In the genomic region with DNA sequence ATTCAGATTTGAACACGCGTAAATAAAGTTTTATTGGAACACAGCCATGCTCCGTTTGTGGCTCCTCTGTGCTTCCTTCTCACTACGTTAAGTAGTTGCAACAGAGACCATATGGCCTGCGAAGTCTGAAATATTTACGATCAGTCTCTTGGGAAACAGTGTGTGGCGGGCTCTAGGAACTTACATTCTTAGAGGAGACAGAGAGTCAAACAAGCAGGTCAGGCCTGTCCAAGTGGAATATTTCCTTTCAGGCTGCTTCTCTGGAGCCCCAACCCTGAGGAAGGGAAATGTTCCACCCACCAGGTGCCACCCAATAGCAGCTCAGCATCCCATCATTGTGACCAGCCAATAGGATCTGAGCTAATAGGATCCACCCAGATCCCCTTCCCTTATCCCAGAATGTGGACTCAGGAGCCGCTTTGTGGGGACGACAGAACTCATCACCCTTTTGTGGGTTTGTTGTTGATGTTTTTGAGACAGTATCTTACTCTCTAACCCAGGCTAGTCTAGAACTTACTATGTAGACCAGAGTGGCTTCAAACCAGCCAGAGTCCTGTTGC, we compare ENCODE assay signal across 13 mouse cellular contexts. TPM values are rescaled to one million over a fixed set of nuclear protein-coding genes. Genes with fewer than 3 reads are reported as not detected.
DNase-seq lines count a peak whose midpoint lies in the region; ATAC-seq lines count a peak whose summit lies in the region.
"Had no signal": no experiment of that assay in that cellular context is flagged by ENCODE, and none has a peak within 500 bp of the region (broad histone marks: within the 10 kb centered on the region; RNA-seq: fewer than 3 reads in every experiment).

No protein-coding gene starts in this region.

- H3K9ac ChIP-seq in kidney, embryonic 16.5 days (replicated peaks; ENCODE audit: low read length) = no peak overlapping the region
- H3K9ac ChIP-seq: hindbrain, embryonic 12.5 days; lung, embryonic 14.5 days had no signal

- no peaks in the 10 kb centered on the region for H3K27me3 ChIP-seq in kidney, embryonic 16.5 days (ENCODE audit: insufficient read depth, low read length)

- no peak overlapping the region for H3K27ac ChIP-seq in kidney, embryonic 16.5 days (ENCODE audit: low read length)
- H3K27ac ChIP-seq: hindbrain, embryonic 12.5 days had no signal

- H3K4me1 ChIP-seq in kidney, embryonic 16.5 days (ENCODE audit: insufficient read depth, low read length) = peaks cover 17% of the 10 kb centered on the region; the same call in 1 of the 2 replicates

- 40% methylated on average over 9 of the region's 9 CpGs for WGBS in kidney, embryonic 16.5 days

- H3K36me3 ChIP-seq in kidney, embryonic 16.5 days (ENCODE audit: insufficient read depth, low read length) = no peaks in the 10 kb centered on the region
- H3K36me3 ChIP-seq: hindbrain, embryonic 12.5 days had no signal

- H3K9me3 ChIP-seq in kidney, embryonic 16.5 days (ENCODE audit: low read length) = no peaks in the 10 kb centered on the region
- H3K9me3 ChIP-seq: hindbrain, embryonic 12.5 days had no signal

- peak; percentile 3 for DNase-seq in cerebellum, adult 11-12 months
- no peak for DNase-seq in cerebellum, postnatal 10 days
- no peak for DNase-seq in kidney, postnatal 36 days
- peak; percentile 93 for DNase-seq in R1 (ENCODE audit: low read depth, low spot score)
- no peak for DNase-seq in thymus, postnatal 36 days
- no peak for DNase-seq in left cerebral cortex, adult 9 months (ENCODE audit: low spot score in 2 of 2)
- DNase-seq: adrenal gland, postnatal 14 days; lung, embryonic 14.5 days had no signal

- ATAC-seq in kidney, embryonic 16.5 days (ENCODE audit: low FRiP score, low TSS enrichment) = peak; percentile 75
- peak; percentile 64 for ATAC-seq in megakaryocyte progenitor cell, adult 5-6 weeks (replicated peaks; ENCODE audit: poor library complexity)

- H3K4me2 ChIP-seq in kidney, embryonic 16.5 days (replicated peaks; ENCODE audit: low read depth, low read length) = no peak overlapping the region
- H3K4me2 ChIP-seq: hindbrain, embryonic 12.5 days; lung, embryonic 14.5 days; midbrain, embryonic 11.5 days had no signal

- H3K4me3 ChIP-seq in kidney, embryonic 16.5 days (ENCODE audit: low read length) = no peak overlapping the region
- H3K4me3 ChIP-seq: hindbrain, embryonic 12.5 days; myocyte had no signal

RNA-seq across cellular contexts. Expression of a gene that starts 11.7 kb away (rescaled TPM):
- 52.0 and 53.4 TPM in 2 replicates for polyA plus RNA-seq in kidney, embryonic 16.5 days (2015; fragmentation: Nextera tagmentation; extraction: Ambion mirVana)
- total RNA-seq in megakaryocyte progenitor cell, adult 5-6 weeks (2015) = 96.7 and 112 TPM in 2 replicates
- 126 and 160 TPM in 2 replicates for total RNA-seq in megakaryocyte progenitor cell, adult 5-6 weeks (2017)

Comparison
In these comparisons a context has a peak if more than half of its experiments do, and no peak if none do; other contexts are left out.
1. DNase-seq: peak in cerebellum, adult 11-12 months (single experiment) and R1 (single experiment); none in cerebellum, postnatal 10 days (0 of 2), kidney, postnatal 36 days (0 of 2), thymus, postnatal 36 days (0 of 2) and left cerebral cortex, adult 9 months (0 of 2).